Mouse (Mus musculus) heart, embryonic 16.5 days (tissue): ENCODE results near the gene Rap1a. TPM values are rescaled to one million over a fixed set of nuclear protein-coding genes. Genes with fewer than 3 reads are reported as not detected.
A peak's percentile ranks its signal among the peaks of the same experiment; 100 is the strongest.

Experiments used
- ATAC-seq: fragments of 200-750 bp; cut with Nextera tagmentation; replicated peaks from 2 replicates; pipeline ENCODE4 v1.8.0; 2017; ENCODE audit warnings: moderate number of reproducible peaks; ENCODE audit not compliant: insufficient read depth, low FRiP score; ENCODE audit errors: extremely low read depth
- H3K27ac ChIP-seq: fragments of 300-500 bp; sonication (generic); 2 replicates; pipeline ENCODE4 v1.5.1; 2014; ENCODE audit warnings: mild to moderate bottlenecking, low read length, control low read depth, moderate library complexity
- H3K27me3 ChIP-seq: fragments of 300-500 bp; sonication (generic); 2 replicates; pipeline ENCODE4 v1.6.1; 2014; ENCODE audit warnings: low read length, mixed read lengths; ENCODE audit not compliant: control insufficient read depth, insufficient read depth
- H3K36me3 ChIP-seq: fragments of 300-500 bp; sonication (generic); 2 replicates; pipeline ENCODE4 v1.6.1; 2014; ENCODE audit not compliant: control insufficient read depth, insufficient read depth
- H3K4me1 ChIP-seq: fragments of 300-500 bp; sonication (generic); 2 replicates; pipeline ENCODE4 v1.6.1; 2014; ENCODE audit warnings: low read length, mixed read lengths; ENCODE audit not compliant: control insufficient read depth, insufficient read depth
- H3K4me2 ChIP-seq: fragments of 300-500 bp; sonication (generic); 2 replicates; pipeline ENCODE4 v1.6.1; 2014; ENCODE audit warnings: low read depth, mild to moderate bottlenecking, control low read depth, low read length
- H3K4me3 ChIP-seq: fragments of 300-500 bp; sonication (generic); 2 replicates; pipeline ENCODE4 v1.5.1; 2014; ENCODE audit warnings: mild to moderate bottlenecking, control low read depth, low read length
- H3K9ac ChIP-seq: fragments of 300-500 bp; sonication (generic); 2 replicates; pipeline ENCODE4 v1.6.1; 2014; ENCODE audit warnings: low read length, control low read depth
- H3K9me3 ChIP-seq: fragments of 300-500 bp; sonication (generic); replicated peaks from 2 replicates; pipeline ENCODE4 v1.6.1; 2016; ENCODE audit warnings: low read length; ENCODE audit not compliant: control insufficient read depth
- WGBS: fragments of 180-500 bp; shearing (Covaris S2); extraction: QIAGEN DNeasy Blood & Tissue Kit; methylation state at CpG from one replicate; pipeline ENCODE4 v1.1.7; 2014; 5-methylcytosine and 5-hydroxymethylcytosine counted together
- polyA plus RNA-seq: library from polyadenylated mRNA; unstranded; fragments of >200 nt; fragmentation: Nextera tagmentation; extraction: Ambion mirVana; gene quantifications from 2 replicates; pipeline ENCODE4 v1.2.1, GENCODE M21; 2015

Rap1a gene
- polyA plus RNA-seq, 1 experiment from 2014 or later: 98.8 TPM

DNA sequence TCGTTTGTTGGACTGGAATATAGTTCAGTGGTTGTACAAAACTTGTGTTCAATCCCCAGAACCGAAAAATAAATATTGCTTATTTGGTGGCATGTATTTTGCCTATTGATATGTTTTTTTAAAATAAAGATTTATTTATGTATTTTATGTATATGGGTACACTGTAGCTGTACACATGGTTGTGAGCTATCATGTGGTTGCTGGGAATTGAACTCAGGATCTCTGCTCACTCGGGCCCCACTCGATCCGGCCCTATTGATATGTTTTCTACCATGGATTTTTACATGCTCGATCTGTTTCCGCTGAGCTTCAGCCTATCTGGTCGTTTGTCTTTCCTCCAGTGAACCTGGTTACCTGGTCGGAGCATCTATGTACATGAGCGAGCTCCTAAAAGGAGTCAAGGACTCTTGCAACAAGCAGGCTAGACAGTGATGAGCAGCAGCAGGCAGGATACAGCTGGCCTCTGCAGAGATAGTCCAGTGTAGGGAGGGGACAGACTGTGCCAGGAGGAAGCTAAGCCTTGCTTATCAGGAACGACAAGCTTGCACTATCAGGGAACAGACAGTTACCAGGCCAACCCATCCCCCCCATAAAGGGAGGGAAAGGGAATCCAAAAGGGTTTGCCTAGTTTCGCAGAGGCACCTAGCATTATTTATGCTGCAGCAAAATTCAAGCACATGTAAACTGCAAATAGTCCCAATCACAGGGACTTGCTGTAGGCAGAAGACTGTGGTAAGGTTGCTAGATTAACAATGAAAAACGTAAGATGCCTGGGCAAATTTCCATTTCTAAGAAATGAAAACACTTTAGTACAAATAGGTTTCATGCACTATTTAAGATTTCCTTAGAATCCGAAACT is 7.3 kb upstream of the Rap1a start:
- no peak overlapping the region for H3K4me3 ChIP-seq
- H3K4me1 ChIP-seq: 0 out of 2 replicates have a peak, but pooled peaks cover 4% of the 10 kb centered on the region
- no peak overlapping the region for H3K27ac ChIP-seq
- H3K9me3 ChIP-seq: no peaks in the 10 kb centered on the region
- H3K4me2 ChIP-seq: no peak overlapping the region
- WGBS: 45% methylated on average over 14 of the region's 14 CpGs
- H3K36me3 ChIP-seq: no peaks in the 10 kb centered on the region
- ATAC-seq: peak; percentile 78
- peaks cover 19% of the 10 kb centered on the region for H3K27me3 ChIP-seq
- no peak overlapping the region for H3K9ac ChIP-seq

DNA sequence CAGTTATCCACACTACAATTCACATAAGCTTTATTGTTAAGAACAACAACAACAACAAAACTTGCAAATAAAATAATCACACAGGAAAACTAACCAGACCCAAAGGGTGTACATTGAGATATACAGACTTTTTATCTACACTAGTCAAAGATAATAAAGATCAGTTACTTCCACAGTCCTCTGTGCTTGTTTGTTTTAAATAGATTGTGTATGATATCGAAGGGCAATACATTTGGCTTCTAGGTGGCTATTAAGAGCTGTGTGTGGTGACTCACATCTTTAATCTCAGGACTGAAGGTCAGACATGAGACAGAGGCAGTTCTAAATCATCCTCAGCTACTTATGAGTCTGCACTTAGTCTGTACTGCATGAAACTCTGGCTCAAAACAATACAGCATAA is 6.5 kb upstream of the Rap1a start:
- Histone ChIP-seq H3K4me3 (no peak overlapping the region), H3K9me3 (no peaks in the 10 kb centered on the region), H3K4me1 (0 out of 2 replicates have a peak, but pooled peaks cover 11% of the 10 kb centered on the region), H3K36me3 (no peaks in the 10 kb centered on the region), H3K27me3 (peaks cover 12% of the 10 kb centered on the region), H3K4me2 (no peak overlapping the region), H3K27ac (no peak overlapping the region), H3K9ac (no peak overlapping the region)
- no peak for ATAC-seq
- WGBS: 43% methylated on average over 1 of the region's 1 CpGs

DNA sequence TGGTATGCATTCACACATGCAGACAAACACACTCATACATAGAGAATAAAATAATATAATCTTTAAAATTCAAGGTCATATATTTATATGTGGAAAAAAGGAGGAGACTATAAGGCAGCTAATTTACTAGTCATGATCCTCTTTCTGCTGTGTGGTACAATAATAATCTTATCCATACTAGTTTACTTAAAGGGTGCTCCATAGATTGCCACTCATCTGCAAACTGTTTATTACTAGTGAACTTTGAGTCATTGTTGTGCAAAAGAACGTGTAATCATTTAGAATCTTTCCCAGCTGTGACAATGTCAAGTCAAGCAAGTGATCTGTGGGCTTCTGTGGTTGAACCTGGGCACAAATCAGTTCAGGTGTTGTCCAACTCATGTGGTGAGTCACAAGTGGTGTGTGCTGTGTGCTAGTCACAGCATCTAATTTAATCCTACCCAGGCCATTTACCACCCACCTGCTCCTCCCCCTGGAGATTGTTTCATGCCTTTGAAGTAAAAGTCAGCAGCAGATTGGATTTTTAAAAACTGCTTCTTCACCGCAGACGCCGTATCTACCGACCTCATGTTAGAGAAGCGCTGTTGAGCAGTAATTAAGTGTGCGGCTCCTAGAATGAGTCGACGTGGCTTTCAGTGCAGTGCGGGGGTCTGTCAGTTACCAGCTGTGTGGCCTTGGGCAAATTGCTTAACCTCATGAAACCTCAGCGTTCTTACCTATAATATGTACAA is 5.5 kb upstream of the Rap1a start:
- Histone ChIP-seq H3K27me3 (peaks cover 8% of the 10 kb centered on the region), H3K4me3 (no peak overlapping the region), H3K9me3 (no peaks in the 10 kb centered on the region), H3K4me1 (peaks cover 12% of the 10 kb centered on the region), H3K36me3 (no peaks in the 10 kb centered on the region), H3K27ac (no peak overlapping the region), H3K4me2 (no peak overlapping the region), H3K9ac (no peak overlapping the region)
- no peak for ATAC-seq
- 76% methylated on average over 11 of the region's 11 CpGs for WGBS

DNA sequence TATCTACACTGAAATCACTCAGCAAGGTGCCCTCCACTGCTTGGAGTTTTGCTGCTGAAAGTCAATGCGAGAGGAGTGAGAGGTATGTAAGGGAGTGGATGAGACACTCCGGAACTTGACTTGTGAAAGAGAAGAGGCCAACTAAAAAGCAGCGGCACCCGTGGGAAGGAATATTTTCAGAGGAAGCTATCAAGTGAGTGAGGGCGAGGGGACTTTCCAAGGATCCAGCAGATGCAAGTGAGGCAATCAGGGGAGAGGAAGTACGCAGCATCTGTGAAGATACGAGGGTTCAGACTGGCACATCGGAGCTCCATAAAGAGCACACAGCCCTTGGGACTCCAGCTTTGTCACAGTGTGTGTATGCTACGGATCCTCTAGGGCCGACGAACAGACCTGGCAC is 2.5 kb upstream of the Rap1a start:
- Histone ChIP-seq H3K36me3 (no peaks in the 10 kb centered on the region), H3K9ac (no peak overlapping the region), H3K27ac (no peak overlapping the region), H3K4me3 (no peak overlapping the region), H3K4me1 (peaks cover 27% of the 10 kb centered on the region), H3K27me3 (no peaks in the 10 kb centered on the region), H3K9me3 (no peaks in the 10 kb centered on the region), H3K4me2 (no peak overlapping the region)
- WGBS: 59% methylated on average over 11 of the region's 11 CpGs
- ATAC-seq: no peak

DNA sequence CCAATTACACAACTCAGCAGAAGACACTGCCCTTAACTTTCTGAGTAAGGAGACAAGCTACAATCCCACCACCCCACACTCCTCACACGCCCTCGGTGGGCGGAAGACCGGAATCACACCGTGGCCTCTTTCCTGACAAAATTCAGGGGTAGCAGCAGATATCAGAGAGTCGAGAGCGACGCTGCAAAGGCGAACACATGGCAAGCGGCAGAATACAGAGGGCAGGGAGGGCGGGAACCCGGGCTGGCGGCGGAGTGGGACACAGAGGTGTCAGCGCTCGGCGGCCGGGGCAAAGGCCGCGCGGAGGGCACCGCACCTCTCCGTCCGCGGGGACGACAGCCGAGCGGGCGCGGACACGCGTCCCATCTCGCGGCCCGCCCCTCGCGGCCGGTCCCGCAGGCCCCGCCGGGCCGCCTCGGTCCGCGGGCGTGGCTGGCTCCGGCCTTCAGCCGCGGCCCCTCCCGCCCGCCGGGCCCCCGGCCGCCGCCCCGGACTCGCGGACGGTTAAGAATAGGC is 403 bp downstream of the Rap1a start:
- Histone ChIP-seq H3K9ac (peak overlapping the region; percentile 85), H3K9me3 (no peaks in the 10 kb centered on the region), H3K4me1 (peaks cover 28% of the 10 kb centered on the region), H3K27me3 (no peaks in the 10 kb centered on the region), H3K4me3 (peak overlapping the region; percentile 74), H3K36me3 (no peaks in the 10 kb centered on the region), H3K4me2 (peak overlapping the region; percentile 87), H3K27ac (peak overlapping the region; percentile 80)
- 0% methylated on average over 42 of the region's 59 CpGs for WGBS
- peak; percentile 57 for ATAC-seq

DNA sequence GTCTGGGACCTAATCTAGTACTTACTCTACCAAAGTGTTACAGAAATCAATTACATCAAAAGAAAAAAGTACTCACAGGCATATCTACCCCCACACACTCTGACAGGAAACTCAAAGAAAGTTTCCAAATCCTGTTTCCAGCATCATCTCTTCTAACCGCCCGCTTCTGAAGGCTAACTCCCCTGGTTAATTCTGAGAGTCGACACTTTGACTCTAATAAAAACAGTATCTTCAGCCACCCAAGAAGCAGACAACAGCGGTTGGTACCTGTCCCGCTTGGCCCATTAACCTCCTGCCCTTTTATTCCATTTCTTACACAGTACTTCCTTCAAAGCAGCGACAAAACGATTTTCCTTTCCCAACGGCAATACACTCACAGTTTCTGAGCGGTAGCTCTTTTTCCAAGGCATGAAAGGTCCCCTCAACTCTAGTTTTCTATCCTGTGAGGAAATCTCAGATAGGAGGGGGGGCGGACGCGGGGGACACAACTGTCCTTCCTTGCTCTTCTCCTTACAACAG is 921 bp downstream of the Rap1a start:
- no peaks in the 10 kb centered on the region for H3K36me3 ChIP-seq
- peak overlapping the region; percentile 74 for H3K4me3 ChIP-seq
- no peaks in the 10 kb centered on the region for H3K9me3 ChIP-seq
- no peaks in the 10 kb centered on the region for H3K27me3 ChIP-seq
- H3K4me2 ChIP-seq: peak overlapping the region; percentile 87
- H3K27ac ChIP-seq: peak overlapping the region; percentile 80
- under 1% methylated on average over 12 of the region's 12 CpGs for WGBS
- peaks cover 28% of the 10 kb centered on the region for H3K4me1 ChIP-seq
- no peak for ATAC-seq
- H3K9ac ChIP-seq: peak overlapping the region; percentile 85

DNA sequence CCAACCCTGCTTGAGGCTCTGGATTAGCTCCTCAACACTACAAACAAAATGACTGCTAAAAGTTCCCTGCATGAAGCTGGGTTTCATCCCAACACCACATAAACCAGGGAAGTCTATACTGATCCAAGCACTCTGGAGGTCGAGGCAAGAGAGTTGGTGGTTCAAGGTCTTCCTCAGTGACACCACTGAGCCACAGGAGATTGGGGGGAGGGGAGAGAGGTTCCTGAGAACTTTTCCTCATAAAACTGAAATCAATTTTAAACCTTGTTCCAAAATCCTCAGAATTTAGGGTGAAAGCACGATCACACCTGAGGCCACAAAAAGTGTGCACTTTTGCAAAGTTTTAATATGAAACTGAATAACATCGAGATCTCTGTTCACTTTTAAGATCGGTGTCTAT is 1.8 kb downstream of the Rap1a start:
- no peak overlapping the region for H3K27ac ChIP-seq
- WGBS: 63% methylated on average over 4 of the region's 4 CpGs
- H3K4me1 ChIP-seq: peaks cover 28% of the 10 kb centered on the region
- H3K36me3 ChIP-seq: no peaks in the 10 kb centered on the region
- H3K27me3 ChIP-seq: no peaks in the 10 kb centered on the region
- no peaks in the 10 kb centered on the region for H3K9me3 ChIP-seq
- H3K4me2 ChIP-seq: peak overlapping the region; percentile 87
- no peak for ATAC-seq
- peak overlapping the region; percentile 33; the same call in 1 of the 2 replicates for H3K9ac ChIP-seq
- peak overlapping the region; percentile 74 for H3K4me3 ChIP-seq

DNA sequence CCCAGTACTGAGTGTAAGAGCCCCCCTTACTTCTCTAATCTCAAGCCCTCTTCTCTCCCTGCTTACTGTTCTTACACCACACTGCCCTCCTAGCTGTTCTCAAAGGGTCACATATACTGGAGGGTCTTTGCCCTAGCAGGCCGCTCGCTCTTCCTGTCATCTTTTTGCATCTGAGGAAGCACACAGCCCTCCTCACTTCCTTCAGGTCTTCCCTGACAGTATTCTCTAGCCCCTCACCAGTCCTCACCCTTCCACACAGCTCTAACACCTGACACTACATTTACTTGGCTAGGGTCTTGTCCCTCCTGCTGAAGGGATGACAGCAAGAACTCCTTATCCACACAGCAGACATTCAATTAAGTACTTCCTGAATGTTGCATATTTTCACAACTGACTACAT is 2.4 kb downstream of the Rap1a start:
- Histone ChIP-seq H3K9ac (no peak overlapping the region; the same call in 1 of the 2 replicates), H3K27ac (0 out of 2 replicates have a peak overlapping the region, but pooled peaks have one; percentile 27), H3K9me3 (no peaks in the 10 kb centered on the region), H3K4me1 (peaks cover 28% of the 10 kb centered on the region), H3K4me3 (no peak overlapping the region; the same call in 1 of the 2 replicates), H3K4me2 (peak overlapping the region; percentile 37), H3K27me3 (no peaks in the 10 kb centered on the region), H3K36me3 (no peaks in the 10 kb centered on the region)
- ATAC-seq: no peak
- WGBS: 81% methylated on average over 2 of the region's 2 CpGs
